Mouse (Mus musculus) C2C12 (cell line): ENCODE measurements around the gene Pms2. TPM values are rescaled to one million over a fixed set of nuclear protein-coding genes. Genes with fewer than 3 reads are reported as not detected.

ENCODE experiments used
- H3K27me3 ChIP-seq: one replicate; pipeline ENCODE4 v1.6.1; 2011; ENCODE audit not compliant: control insufficient read depth, insufficient read depth, insufficient read length
- H3K36me3 ChIP-seq: one replicate; pipeline ENCODE4 v1.6.1; 2011; ENCODE audit not compliant: control insufficient read depth, insufficient read depth
- H3K4me3 ChIP-seq: one replicate; pipeline ENCODE4 v1.5.1; 2011; ENCODE audit warnings: mild to moderate bottlenecking, control low read depth; ENCODE audit not compliant: poor library complexity, insufficient read depth, severe bottlenecking
- H3K79me2 ChIP-seq: one replicate; pipeline ENCODE4 v1.6.1; 2011; ENCODE audit not compliant: control insufficient read depth, insufficient read depth
- H3K79me3 ChIP-seq: one replicate; pipeline ENCODE4 v1.6.1; 2011; ENCODE audit warnings: low read depth, control low read depth
- H3ac ChIP-seq: one replicate; pipeline ENCODE3; 2011; ENCODE audit warnings: low read depth; ENCODE audit not compliant: control insufficient read depth, insufficient read length
- CEBPB ChIP-seq: IDR thresholded peaks from one replicate; pipeline ENCODE4 v1.6.1; 2011; ENCODE audit warnings: low read depth, mild to moderate bottlenecking, control low read depth, moderate library complexity
- CTCF ChIP-seq: IDR thresholded peaks from one replicate; pipeline ENCODE4 v1.5.1; 2011; ENCODE audit not compliant: control insufficient read depth, insufficient read depth, insufficient read length
- FOSL1 ChIP-seq: IDR thresholded peaks from one replicate; pipeline ENCODE4 v1.8.0; 2011; ENCODE audit warnings: mild to moderate bottlenecking, low read length; ENCODE audit not compliant: poor library complexity, insufficient read depth, severe bottlenecking
- MAX ChIP-seq: IDR thresholded peaks from one replicate; pipeline ENCODE4 v1.6.1; 2011; ENCODE audit warnings: mild to moderate bottlenecking, control low read depth
- MYOD1 ChIP-seq: IDR thresholded peaks from one replicate; pipeline ENCODE4 v1.6.1; 2011; ENCODE audit warnings: low read depth; ENCODE audit not compliant: control insufficient read depth, insufficient read length
- MYOG ChIP-seq: IDR thresholded peaks from one replicate; pipeline ENCODE4 v1.6.1; 2011; ENCODE audit not compliant: control insufficient read depth, insufficient read length; ENCODE audit errors: extremely low read depth
- USF1 ChIP-seq: IDR thresholded peaks from one replicate; pipeline ENCODE4 v1.6.1; 2011; ENCODE audit warnings: low read depth, mild to moderate bottlenecking, control low read depth, moderate library complexity
- polyA plus RNA-seq: library from polyadenylated mRNA; unstranded; fragments of >200 nt; fragmentation: generic; extraction: Trizol; gene quantifications from one replicate; pipeline ENCODE4 v1.2.1, GENCODE M21; 2012; ENCODE audit warnings: missing spikeins

The Pms2 gene
- polyA plus RNA-seq, 1 experiment, result 7.0 TPM

DNA sequence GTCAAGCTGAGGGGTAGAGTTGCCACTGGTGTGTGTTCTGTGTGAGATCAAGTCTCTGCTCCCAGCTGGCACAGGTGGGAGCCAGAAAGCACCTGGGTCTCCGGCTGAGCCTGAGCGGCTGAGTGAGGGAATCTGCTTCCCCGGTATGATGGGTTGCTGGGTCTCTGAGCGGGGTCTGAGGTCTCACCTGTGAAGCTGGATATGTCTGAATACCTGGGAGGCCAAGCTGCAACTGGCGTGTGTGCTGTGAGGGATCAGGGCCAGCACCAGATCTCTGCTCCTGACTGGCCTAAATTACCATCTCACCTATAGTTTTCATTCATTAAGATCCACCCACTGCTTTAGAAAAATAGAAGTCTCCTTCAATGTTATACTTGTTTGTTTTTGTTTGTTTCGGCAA lies 47.3 kb downstream of the Pms2 start:
- no peaks in the 10 kb centered on the region for H3K79me2 ChIP-seq
- peaks cover 16% of the 10 kb centered on the region for H3K27me3 ChIP-seq
- H3K36me3 ChIP-seq, result no peaks in the 10 kb centered on the region
- no peaks in the 10 kb centered on the region for H3K79me3 ChIP-seq
- H3ac ChIP-seq, result no peak overlapping the region
- TF ChIP-seq FOSL1, result no peak
- no peak for TF ChIP-seq MYOG
- TF ChIP-seq MYOD1, result no peak
- TF ChIP-seq MAX, result no peak
- no peak for TF ChIP-seq CEBPB
- TF ChIP-seq CTCF, result no peak
- TF ChIP-seq USF1, result no peak
- H3K4me3 ChIP-seq, result no peak overlapping the region

DNA sequence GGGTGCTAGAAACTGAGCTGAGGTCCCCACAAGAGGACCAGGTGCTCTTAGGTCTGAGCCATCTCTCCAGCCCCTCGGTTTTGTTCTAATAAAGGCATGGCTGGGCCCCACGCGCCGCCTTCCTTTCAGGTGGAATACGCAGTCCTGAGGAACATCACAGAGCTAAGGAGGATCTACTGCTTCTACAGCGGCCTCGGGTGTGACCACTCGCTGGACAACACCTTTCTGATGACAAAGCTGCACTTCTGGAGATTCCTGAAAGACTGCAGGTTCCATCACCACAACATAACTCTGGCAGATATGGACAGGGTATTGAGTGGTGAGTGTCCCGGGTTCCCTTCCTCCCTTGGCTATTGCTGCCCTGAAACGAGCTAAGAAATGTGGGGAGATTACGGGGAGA lies 49.8 kb downstream of the Pms2 start:
- no peaks in the 10 kb centered on the region for H3K79me2 ChIP-seq
- H3K4me3 ChIP-seq, result no peak overlapping the region
- no peaks in the 10 kb centered on the region for H3K79me3 ChIP-seq
- no peak overlapping the region for H3ac ChIP-seq
- H3K27me3 ChIP-seq, result peaks cover 24% of the 10 kb centered on the region
- TF ChIP-seq FOSL1, result no peak
- H3K36me3 ChIP-seq, result no peaks in the 10 kb centered on the region

- peaks cover 24% of the 10 kb centered on the region for H3K27me3 ChIP-seq
- TF ChIP-seq FOSL1, result no peak
- TF ChIP-seq MYOD1, result no peak
- no peak for TF ChIP-seq CTCF
- no peak for TF ChIP-seq MAX
- TF ChIP-seq CEBPB, result no peak
- TF ChIP-seq MYOG, result no peak
- TF ChIP-seq USF1, result no peak
- no peaks in the 10 kb centered on the region for H3K79me2 ChIP-seq
- H3K4me3 ChIP-seq, result no peak overlapping the region
- no peaks in the 10 kb centered on the region for H3K79me3 ChIP-seq
- H3ac ChIP-seq, result no peak overlapping the region
- H3K36me3 ChIP-seq, result no peaks in the 10 kb centered on the region
These were observed 51.4 kb downstream of the Pms2 start for GRCm38 (mm10) chr5:143961176-143961575.

DNA sequence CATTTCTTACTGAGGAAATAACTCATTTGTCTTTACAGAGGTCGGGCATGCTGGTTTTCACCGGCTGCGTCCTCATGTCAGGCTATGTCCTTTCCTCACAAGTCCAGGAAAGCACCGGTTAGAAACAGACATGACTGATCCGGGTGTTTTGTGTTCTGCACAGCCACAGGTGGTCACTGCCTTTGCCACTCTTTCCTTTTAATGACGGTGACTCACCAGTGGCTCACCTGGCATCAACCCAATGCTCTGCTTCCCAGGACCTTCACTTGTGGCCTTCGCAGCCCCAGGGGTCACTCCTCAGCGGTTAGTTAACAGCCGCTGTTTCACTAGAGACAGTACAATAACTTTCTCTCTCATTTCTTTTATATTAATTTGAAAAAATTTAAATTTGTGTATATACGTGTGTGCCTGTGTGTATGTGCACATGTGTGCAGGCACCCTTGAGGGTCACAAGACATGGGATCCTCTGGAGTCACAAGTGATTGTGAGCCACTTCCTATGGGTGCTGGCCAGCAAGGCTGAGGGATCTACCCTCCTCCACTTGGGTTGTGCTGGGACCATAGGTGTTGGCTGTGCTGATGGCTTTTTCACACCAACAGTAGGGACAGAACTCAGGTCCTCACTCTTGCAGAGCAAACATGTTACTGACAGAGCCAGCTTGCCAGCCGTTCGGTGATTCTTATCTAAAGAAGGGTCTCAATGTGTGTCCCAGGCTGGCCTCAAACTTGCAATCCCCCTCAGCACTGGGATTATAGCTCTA lies 56.0 kb downstream of the Pms2 start:
- H3K4me3 ChIP-seq, result no peak overlapping the region
- H3K36me3 ChIP-seq, result no peaks in the 10 kb centered on the region
- peaks cover 18% of the 10 kb centered on the region for H3K27me3 ChIP-seq
- TF ChIP-seq MYOG, result no peak
- no peak for TF ChIP-seq USF1
- peak; percentile 43 for TF ChIP-seq MYOD1
- TF ChIP-seq CTCF, result no peak
- TF ChIP-seq MAX, result no peak
- no peaks in the 10 kb centered on the region for H3K79me2 ChIP-seq
- H3ac ChIP-seq, result no peak overlapping the region
- no peaks in the 10 kb centered on the region for H3K79me3 ChIP-seq

DNA sequence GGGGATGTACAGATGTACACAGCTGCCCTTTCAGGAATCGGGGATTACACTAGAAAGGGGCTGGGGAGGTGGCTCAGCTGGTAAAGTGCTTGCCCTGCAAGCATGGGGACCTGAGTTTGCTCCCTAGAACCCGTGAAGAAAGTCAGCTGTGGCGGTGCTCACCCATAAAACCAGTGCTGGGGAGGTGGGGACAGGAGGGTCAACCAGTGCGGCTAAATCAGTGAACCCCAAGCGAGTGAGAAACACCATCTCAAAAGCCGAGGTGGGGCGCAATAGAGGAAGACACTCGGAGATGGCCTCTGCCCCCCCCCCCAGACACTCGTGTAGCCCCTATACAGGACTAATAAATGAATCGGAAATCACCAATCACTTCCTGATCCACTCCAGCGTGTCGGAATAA lies 56.9 kb downstream of the Pms2 start:
- Histone ChIP-seq H3K27me3 (peaks cover 21% of the 10 kb centered on the region), H3ac (no peak overlapping the region), H3K36me3 (no peaks in the 10 kb centered on the region), H3K79me2 (no peaks in the 10 kb centered on the region), H3K4me3 (no peak overlapping the region), H3K79me3 (no peaks in the 10 kb centered on the region)
- TF ChIP-seq USF1 (no peak), CEBPB (no peak), CTCF (no peak), MYOG (no peak), MYOD1 (no peak), FOSL1 (no peak), MAX (no peak)

- Histone ChIP-seq H3K36me3 (no peaks in the 10 kb centered on the region), H3K79me3 (no peaks in the 10 kb centered on the region), H3K4me3 (no peak overlapping the region), H3K79me2 (no peaks in the 10 kb centered on the region), H3ac (no peak overlapping the region), H3K27me3 (peaks cover 16% of the 10 kb centered on the region)
- TF ChIP-seq CTCF (no peak), CEBPB (no peak), MAX (no peak), FOSL1 (no peak), MYOG (no peak), USF1 (no peak), MYOD1 (no peak)
These were observed 62.9 kb downstream of the Pms2 start for GRCm38 (mm10) chr5:143972628-143973027.
